Mouse (Mus musculus) G1E (cell line): ENCODE data around the gene Nectin2.

Source experiments
- CTCF ChIP-seq: IDR thresholded peaks from 2 replicates; pipeline ENCODE4 v1.5.1; 2012; ENCODE audit warnings: low read depth, low read length, inconsistent platforms, mixed read lengths
- GATA1 ChIP-seq: IDR thresholded peaks from 2 replicates; pipeline ENCODE4 v1.6.1; 2012; ENCODE audit warnings: borderline replicate concordance, low read length, inconsistent platforms, mixed read lengths

GRCm38 (mm10) chr7:19736389-19737057 is 13.8 kb downstream of the Nectin2 start:
- no peak for TF ChIP-seq GATA1
- TF ChIP-seq CTCF = no peak
